Mouse (Mus musculus): ENCODE results near the gene Fam206a. TPM values are rescaled to one million over a fixed set of nuclear protein-coding genes. Genes with fewer than 3 reads are reported as not detected.
A peak's percentile ranks its signal among the peaks of the same experiment; 100 is the strongest.

Gene Fam206a
- polyA plus RNA-seq (2012; rRNA removed): 12.3 and 12.5 TPM in 2 replicates

DNA sequence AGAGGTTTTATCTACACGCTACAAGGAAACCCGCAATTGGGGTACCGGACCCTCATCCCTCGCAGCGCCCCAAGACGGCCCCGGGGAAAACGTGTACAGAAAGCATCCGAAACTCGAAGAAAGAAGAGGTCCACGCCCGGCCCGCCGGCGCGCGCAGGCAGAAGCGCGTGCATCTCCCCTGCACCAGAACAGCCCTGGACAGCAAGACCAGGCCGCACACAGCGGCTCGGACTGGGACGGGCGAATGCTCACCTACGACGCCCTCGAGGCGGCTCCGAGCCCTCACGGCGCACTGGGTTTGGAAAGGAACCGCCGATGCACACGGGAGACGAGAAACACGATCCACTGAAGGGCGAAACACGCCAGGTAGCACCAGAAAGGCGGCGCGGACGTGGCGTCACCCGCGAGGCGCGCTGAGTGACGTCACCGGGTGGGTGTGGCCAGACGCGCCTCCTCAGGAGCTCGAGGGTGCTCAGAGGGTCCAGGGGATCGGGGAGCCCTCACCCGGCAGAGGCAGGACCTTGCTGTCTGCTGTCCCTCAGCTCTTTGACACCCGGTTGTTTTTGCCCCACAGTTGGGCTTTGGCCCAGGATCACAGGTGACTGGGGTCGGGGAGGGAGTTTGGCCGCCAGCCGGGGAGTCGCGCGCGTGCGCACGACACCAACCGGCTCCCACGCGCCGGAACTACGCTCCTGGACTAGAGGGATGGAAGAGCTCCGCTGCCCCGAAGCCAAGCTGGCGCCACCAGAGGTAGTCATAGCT lies at the start of gene Fam206a, which contains the start of gene Elp1:
Fam206a (plus strand) TSS at position 439 of the 762 bp plus-strand sequence.
Elp1 (minus strand) TSS at position 425 of the 762 bp plus-strand sequence.
- peak; percentile 86 to 97 for DNase-seq (ENCODE audit: extremely low spot score in 1 of 2, low spot score in 1 of 2)

DNA sequence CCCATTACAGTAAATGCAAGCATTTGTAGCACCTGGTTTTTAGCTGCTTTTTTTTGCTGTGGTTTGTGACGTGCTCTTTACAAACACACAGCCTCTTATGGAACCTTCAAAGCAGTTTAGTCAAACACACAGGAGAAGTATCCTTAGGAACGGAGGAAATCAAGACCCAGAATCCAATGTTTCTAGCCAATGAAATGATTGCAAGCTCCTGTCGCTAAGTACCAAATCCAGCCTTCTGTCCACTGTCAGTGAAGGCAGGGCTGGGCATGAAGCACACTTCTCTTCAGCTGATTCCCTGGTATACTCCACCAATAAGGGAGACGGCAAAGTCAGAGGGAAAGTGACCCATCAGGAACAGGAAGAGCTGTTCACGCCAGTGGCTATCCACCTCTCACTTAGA lies 46.1 kb upstream of the Fam206a start:
- DNase-seq (ENCODE audit: extremely low spot score in 1 of 2, low spot score in 1 of 2): no peak

DNA sequence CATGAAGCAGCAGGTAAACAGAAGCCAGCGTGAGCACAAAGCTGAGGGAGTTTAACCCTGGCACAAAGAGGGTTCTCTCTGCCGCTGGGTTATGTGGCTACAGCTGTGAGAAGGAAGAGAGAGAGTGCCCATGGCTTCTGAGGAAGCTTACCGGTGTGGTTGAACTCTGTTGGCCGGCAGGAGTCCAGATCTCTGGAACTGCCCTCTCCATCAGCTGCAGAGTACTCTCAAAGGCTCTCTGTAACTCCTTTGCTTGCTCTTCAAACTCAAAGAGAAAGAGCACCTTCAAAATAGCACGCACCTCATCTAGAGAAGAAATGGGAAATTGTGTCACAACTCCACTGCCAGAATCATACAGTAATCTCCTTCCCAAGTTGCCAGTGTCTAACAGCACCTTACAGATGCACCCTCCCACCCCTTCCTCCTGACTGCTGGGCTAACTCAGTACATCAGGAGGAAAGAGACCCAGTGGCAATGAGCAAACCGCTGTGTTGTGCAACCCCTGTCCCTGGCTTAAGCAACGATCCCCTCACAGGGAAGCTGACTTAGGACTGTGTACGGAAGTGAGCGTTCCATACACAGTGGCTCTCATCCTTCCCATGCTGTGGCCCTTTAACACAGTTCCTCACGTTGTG lies 45.1 kb upstream of the Fam206a start:
- no peak for DNase-seq (ENCODE audit: extremely low spot score in 1 of 2, low spot score in 1 of 2)

DNA sequence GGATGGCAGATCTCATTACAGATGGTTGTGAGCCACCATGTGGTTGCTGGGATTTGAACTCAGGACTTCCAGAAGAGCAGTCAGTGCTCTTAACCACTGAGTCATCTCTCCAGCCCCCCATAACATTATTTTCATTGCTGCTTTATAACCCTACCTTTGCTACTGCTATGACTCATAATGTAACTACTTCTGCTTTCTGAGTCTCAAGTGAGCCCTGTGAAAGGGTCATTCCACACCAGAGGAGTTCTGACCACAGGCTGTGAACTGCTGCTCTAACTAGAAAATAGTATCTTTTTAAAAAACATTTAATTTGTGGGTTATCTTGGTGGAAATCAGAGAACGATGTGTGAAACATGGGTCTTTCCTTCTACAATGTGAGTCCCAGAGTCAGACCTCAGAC lies 44.5 kb upstream of the Fam206a start:
- DNase-seq (ENCODE audit: extremely low spot score in 1 of 2, low spot score in 1 of 2): no peak

DNA sequence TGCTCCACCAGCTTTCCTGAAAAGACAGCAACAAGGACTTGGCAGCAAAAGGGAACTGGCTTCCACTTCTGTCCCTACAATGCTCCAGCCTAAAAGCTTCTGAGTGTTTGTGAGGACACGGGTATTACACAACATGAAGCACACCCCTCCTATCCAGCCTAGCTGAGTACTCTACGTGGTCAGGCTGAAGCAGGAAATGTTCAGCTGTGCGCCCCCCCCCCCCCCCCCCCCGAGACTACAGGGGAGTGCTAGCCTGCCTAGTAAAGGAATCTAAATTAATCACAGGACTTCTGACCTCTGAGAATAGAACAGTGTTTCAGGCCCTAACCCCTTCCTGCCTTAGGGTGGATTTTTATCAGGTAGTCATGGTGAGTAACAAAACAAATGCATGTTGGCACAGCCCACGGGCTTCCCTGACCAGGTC lies 34.3 kb upstream of the Fam206a start:
- DNase-seq (ENCODE audit: extremely low spot score in 1 of 2, low spot score in 1 of 2): no peak

DNA sequence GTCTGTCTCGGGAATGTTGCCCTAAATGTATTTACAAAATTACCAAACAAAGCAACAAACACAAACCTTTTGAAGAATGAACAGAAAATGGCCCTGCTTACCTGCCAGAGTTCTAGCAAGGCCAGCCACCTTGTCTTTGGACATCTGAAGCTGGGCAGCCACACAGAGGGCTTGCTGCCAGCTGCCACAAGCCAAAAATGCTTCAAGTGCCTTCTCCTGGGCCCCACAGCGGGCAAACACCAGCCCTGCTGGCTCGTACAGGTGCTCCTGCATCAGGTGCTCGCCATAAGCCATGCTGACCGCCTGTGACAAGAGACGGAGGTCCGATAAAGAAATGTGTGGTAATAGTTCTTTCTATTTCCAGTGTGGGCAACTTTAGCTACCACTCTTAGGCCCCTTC lies 33.2 kb upstream of the Fam206a start:
- no peak for DNase-seq (ENCODE audit: extremely low spot score in 1 of 2, low spot score in 1 of 2)

DNA sequence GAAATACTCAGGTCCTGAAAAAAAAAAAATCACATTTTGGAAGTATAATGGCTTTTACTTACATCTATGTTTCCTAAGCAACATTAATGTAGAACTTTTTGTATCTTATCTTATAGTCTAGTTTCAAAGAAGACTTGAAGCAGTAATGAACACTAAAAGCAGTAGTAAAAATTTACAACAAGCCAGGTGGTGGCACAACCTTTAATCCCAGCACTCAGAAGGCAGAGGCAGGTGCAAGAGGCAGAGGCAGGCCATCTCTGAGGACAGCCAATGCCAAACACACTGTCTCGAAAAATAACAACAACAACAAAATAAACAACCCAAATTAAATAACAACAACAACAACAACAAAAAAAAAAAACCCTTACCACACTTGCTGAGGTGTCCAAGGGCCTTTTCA lies 31.1 kb upstream of the Fam206a start:
- DNase-seq (ENCODE audit: extremely low spot score in 1 of 2, low spot score in 1 of 2): no peak

DNA sequence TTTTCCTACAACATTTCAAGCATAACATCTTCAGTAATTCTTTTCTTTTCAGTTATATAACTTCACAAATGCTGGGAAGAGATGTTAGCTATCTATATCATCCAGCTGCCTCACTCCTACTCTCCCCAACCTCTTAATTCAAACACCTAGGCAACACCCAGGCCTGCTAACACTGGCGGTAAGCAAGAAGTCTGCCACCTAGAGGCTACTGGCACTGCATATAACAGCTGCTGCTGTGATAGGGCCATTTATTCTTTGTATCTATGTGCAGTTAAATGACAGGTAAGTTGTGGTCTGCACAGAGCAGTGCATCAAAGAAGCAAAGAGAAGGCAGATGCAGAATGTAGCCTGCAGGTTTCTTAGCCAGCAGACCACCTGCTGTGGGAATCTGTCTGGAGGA lies 10.8 kb upstream of the Fam206a start:
- DNase-seq (ENCODE audit: extremely low spot score in 1 of 2, low spot score in 1 of 2): peak; percentile 18 to 39

DNA sequence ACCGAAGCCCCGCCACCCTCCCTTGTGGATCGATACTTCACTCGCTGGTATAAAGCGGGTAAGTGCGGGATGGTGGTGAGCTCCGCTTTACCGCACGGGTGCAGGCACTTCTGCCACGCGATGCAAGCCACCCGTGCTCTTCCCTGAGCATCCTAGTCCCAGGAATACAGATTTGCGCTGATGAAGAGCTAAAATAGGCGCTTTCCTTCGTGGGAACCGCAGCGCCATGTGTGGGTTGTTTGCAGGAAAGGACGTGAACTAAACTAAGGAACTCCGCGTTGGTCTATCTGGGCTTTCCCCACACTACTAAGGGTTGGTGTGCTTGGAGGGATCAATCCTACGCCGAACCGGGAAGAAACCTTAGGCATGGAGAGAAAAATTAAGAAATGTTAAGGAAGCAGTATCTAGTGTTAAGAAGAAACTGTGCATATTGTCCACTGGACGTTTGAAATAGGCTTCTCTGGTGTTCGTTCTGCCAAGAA lies 565 bp downstream of the Fam206a start:
- peak in 1 of 2 experiments; percentile 25 for DNase-seq (ENCODE audit: extremely low spot score in 1 of 2, low spot score in 1 of 2)

DNA sequence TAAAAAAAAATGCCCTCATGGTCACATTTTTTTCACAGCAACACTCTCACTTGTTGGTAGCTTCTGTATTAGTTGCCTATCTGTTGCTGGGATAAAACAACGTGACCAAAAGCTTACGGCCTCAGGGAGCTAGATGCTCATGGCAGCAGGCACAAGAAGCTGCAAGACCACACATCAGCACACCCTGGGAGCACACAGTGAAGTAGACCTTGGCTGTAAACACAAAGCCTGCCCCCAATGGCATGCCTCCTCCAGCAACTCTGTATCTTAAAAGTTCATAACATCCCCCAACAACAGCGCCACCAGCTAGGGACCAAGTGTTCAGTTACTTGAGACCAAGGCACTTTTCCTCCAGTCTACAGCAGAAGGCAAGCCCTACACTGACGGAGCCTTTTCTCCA lies 6.9 kb downstream of the Fam206a start:
- DNase-seq (ENCODE audit: extremely low spot score in 1 of 2, low spot score in 1 of 2): no peak

DNA sequence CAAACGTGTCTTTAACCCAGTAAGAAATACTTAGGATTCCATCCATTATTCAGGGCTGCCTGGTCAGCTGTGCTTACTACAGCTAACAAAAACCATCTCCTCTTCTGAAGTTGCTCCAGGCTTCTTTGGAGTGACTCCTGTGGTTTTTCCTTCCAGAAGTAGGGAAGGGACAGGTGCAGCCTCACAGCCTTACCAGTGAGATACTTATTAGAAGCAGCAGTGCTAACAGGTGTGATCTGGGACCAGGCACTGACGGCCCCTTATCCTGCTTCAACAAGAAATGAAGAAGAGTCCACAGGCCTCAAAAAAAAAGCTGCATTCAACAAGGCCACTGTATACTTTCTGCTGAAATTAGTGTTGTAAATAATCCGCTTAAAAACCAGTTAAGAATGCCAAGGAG lies 9.5 kb downstream of the Fam206a start:
- no peak for DNase-seq (ENCODE audit: extremely low spot score in 1 of 2, low spot score in 1 of 2)

DNA sequence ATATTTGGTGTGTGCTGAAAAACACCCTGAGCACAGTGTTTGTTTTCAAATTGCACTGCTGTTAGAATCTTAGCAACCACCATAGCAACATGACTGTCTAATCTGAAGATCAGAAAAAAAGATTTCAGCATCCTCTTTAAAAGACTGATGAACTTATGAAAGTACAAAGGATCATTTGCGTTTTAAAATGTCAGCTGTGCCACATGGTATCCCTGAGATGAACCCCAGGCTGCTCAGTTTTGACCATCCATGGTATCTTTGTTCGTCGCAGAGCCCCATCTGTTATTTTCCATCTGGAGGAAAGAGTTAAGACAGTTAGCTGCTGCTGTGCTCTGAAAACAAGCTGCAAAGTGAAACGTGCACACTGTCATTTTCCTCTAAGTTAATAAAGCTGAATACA lies 10.0 kb downstream of the Fam206a start:
- no peak for DNase-seq (ENCODE audit: extremely low spot score in 1 of 2, low spot score in 1 of 2)

DNA sequence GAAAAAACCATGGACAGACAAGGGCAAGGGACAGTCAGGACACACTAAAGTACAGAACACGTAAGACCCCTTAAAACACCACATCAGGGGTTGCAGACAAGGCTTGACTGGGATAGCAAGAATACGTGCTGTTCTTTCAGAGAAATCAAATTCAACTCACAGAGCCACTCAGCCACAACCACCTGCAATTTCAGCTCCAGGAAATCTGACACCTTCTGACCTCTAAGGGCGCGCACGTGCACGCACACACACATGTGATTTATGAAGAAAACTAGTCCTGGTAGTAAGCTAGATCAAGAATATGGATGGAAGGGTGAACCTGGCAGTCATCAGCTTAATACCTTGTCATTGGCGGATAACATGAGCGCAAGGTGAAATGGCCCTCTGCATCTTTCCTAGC lies 13.0 kb downstream of the Fam206a start:
- no peak for DNase-seq (ENCODE audit: extremely low spot score in 1 of 2, low spot score in 1 of 2)

DNA sequence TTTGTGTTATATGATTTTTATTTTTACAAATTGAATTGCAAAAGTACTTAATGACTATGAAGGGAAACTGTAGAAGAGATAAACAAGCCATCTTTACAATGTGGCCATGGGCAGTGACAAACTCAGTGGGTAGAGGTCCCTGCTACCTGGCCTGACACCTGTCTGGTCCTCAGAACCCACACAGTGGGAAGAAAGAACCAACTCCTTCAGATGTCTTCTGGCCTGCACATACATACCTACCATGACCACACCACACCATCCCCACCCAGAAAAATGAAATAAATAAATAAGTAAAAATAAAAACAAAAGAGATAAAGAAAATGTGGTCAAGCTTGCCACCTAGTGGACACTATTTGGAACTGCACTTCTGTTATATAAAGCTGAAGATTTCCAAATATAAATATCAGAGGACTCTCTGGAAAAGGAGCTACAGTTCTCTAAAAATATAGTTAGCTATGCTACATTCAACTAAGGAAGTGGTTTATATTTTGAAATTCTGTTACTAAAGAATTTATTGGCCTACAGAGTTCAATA lies 17.9 kb downstream of the Fam206a start:
- peak in 1 of 2 experiments; percentile 63 for DNase-seq (ENCODE audit: extremely low spot score in 1 of 2, low spot score in 1 of 2)

DNA sequence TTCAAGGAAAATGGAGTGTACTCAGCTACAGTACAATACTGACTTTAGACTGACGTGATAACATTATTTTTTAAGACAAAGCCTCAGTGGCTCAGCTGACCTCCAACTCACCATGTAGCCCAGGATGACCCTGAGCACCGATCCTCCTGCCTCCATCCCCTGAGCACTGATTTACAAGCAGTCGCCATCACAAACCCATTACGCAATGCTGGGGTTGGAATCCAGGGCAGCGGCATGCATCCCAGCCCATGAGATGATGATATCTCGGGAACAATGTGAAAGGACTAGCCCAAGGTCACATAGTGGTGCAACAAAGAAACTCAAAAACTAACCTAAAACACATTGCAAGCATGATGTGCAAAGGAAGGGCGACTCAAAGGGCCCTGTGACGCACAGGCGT lies 22.1 kb downstream of the Fam206a start:
- DNase-seq (ENCODE audit: extremely low spot score in 1 of 2, low spot score in 1 of 2): no peak

DNA sequence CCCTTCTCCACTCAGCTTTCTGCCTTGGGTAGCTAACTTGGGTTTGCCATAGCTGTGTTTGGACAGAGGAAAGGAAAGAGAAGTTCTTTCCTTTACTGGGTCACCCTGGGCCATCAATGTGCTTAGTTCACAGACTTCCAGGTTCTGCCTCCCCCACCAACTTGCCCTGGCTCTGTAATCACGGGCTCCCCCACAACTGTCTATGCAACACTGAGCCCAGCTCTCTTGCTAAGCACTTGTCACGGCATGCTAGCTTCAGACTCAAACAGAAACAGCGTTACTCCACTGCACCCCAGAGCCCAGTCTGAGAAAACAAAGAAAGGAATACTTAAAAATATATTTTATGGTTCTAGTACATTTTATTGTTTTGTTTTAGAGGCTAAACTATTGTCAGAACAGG lies 26.8 kb downstream of the Fam206a start:
- DNase-seq (ENCODE audit: extremely low spot score in 1 of 2, low spot score in 1 of 2): no peak

DNA sequence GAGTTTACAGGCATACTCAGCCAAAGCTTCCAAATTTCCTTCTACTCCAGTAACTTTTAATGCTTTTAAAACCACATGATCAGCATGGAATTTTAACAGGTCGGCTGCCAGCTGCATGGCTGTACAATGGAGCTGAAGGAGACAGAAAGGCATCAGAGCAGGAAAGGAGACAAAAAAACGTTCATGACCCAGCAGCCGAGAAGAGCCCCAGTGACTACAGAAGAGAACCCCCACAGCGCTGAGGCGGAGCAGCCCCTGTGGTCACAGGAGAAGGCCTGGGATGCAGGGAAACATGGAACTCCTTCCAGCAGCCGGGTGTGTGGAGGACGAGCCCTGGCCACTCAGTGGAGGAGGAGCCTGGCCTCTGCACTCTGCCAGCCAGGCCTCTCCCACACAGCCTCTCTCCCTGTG lies 27.4 kb downstream of the Fam206a start:
- DNase-seq (ENCODE audit: extremely low spot score in 1 of 2, low spot score in 1 of 2): no peak

DNA sequence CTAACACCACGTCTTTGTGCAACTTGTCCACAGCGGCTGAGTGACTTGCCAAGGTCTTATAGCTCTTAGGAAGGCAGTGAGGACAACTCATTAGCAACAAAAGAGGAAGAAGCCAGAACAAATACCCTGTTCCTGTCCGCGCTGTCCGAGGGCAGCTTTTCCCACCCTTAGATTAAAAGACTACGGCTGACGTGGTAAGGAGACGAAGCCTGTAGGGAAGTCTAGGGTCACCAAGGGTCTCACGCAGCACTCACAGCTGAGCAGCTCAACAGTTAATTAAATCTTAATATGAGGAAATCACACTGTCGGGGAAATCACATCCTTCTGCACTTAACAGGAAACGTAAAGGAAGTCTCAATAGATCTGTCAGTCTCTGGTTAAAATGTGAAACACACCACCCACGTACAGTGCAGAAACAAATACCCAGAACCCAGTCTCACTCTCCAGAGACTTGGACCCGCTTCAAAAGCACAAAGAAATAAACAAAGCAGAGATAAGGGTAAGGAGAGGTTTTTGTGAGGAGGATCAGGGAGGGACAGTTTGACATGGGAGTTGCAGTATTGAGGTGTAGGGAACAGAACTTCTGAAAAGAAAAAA lies 29.0 kb downstream of the Fam206a start:
- no peak for DNase-seq (ENCODE audit: extremely low spot score in 1 of 2, low spot score in 1 of 2)

DNA sequence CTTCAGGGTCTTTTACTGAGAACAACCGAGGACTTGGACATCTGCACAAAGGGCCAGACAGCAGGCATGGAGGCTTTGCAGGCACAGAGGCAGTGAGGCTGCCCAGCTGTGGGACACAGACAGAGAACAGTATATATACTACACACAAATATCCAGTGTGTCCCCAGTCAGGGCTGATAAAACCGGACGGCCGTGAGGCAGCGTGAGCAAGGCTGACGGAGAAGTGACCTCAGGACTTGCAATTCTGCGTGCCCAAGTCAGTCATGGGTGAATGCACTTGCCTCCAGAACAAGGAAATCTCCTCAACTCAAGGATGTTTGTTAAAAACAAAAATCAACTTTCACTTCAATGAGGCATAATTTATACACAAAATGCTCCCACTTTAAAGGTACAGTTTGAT lies 29.9 kb downstream of the Fam206a start:
- DNase-seq (ENCODE audit: extremely low spot score in 1 of 2, low spot score in 1 of 2): no peak

DNA sequence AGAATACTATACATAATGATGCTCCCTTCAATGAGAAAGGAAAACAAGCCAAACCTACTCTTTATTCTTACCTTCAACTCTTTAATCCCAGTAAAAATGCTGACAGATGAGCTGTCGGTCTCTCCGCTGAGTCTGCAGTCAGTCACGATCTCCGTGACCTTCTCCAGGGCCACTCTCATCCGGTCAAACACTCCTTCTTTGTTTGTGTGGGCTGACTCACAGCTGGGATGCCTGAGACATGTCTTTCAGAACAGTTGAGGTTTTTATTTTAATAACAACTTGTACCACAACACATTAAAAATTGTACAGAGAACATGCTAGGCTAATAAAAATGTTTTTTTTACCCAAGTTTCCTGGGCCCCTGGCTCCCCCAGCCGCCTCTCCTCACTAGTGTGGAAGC lies 35.5 kb downstream of the Fam206a start:
- DNase-seq (ENCODE audit: extremely low spot score in 1 of 2, low spot score in 1 of 2): no peak

DNA sequence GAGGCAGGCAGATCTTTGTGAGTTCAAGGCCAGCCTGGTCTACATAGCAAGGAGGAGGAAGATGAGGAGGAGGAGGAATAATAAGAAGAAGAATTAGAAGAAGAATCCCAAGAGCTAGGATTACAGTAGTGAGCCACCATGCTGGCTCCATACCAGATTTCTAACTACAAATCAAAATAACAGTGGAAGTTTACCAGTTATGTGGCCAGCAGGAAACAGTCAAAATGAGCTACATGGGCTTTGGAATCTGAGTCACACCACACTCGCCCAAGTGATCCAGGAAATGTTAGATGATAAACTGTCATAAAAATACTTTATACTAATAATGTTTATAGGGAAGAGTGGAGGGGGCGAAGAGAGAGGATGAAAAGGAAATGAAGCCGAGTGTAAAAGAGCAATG lies 38.2 kb downstream of the Fam206a start:
- no peak for DNase-seq (ENCODE audit: extremely low spot score in 1 of 2, low spot score in 1 of 2)
